In the genomic region with DNA sequence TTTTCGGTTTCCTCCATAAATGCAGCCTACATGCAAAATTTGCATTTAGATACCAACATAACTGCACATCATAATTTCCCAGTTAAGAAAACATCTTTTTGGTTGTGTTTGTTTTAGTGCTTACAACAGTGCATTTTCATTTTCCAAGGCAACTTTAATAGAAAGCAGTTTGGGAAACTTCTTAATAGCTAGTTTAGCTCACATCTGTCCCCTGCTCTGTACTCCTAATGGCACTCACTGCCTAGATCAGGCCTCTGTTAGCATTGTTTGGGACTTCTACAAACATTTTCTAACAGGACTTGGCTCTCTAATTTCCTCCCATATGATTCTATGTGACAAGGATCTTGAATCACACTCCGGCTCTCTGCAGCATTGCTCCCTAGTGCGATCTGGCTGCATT, we compare ENCODE assay signal across 18 mouse cellular contexts.
DNase-seq lines count a peak whose midpoint lies in the region; ATAC-seq and TF ChIP-seq lines count a peak whose summit lies in the region.
"Had no signal": no experiment of that assay in that cellular context is flagged by ENCODE, and none has a peak within 500 bp of the region (broad histone marks: within the 10 kb centered on the region; RNA-seq: fewer than 3 reads in every experiment).

No protein-coding gene starts in this region.

- no peak for ATAC-seq in forebrain, postnatal 0 days
- peak; percentile 61; the same call in 1 of the 2 replicates for ATAC-seq in midbrain, embryonic 11.5 days (ENCODE audit: low FRiP score)
- no peak for ATAC-seq in midbrain, embryonic 16.5 days
- peak; percentile 43; the same call in 1 of the 2 replicates for ATAC-seq in forebrain, embryonic 12.5 days (ENCODE audit: low FRiP score)
- peak; percentile 66 for ATAC-seq in forebrain, embryonic 16.5 days
- ATAC-seq: hindbrain, postnatal 0 days had no signal

- no peak for TF ChIP-seq POLR2A in heart, adult 2 months (IDR thresholded peaks at IDR 0.05; ENCODE audit: insufficient read depth, low read depth, low read length)

- TF ChIP-seq CTCF in forebrain, postnatal 0 days (IDR thresholded peaks at IDR 0.05; ENCODE audit: low read depth): no peak
- no peak for TF ChIP-seq CTCF in heart, adult 2 months (IDR thresholded peaks at IDR 0.05)

- DNase-seq in forebrain, embryonic 10.5 days (ENCODE audit: extremely low spot score, low spot score): no peak
- DNase-seq in forebrain, postnatal 0 days: no peak
- DNase-seq in midbrain, embryonic 11.5 days (ENCODE audit: low spot score, missing footprints): peak; percentile 83
- no peak for DNase-seq in heart, adult 2 months
- no peak for DNase-seq in cerebellum, adult 11 months
- DNase-seq: adrenal gland, postnatal 10 days; gastrocnemius, postnatal 10 days; heart, adult 18-20 months; heart, postnatal 14 days; kidney, adult 11 months had no signal

- H3K27me3 ChIP-seq in forebrain, embryonic 10.5 days (ENCODE audit: poor library complexity, severe bottlenecking): no peaks in the 10 kb centered on the region
- no peaks in the 10 kb centered on the region for H3K27me3 ChIP-seq in forebrain, postnatal 0 days (ENCODE audit: insufficient read depth, low read length)
- H3K27me3 ChIP-seq in midbrain, embryonic 11.5 days (ENCODE audit: control insufficient read depth, insufficient read depth, low read length): no peaks in the 10 kb centered on the region
- no peaks in the 10 kb centered on the region for H3K27me3 ChIP-seq in midbrain, embryonic 16.5 days (ENCODE audit: control insufficient read depth, insufficient read depth, low read depth, low read length)
- no peaks in the 10 kb centered on the region for H3K27me3 ChIP-seq in forebrain, embryonic 12.5 days
- no peaks in the 10 kb centered on the region for H3K27me3 ChIP-seq in forebrain, embryonic 16.5 days (replicated peaks; ENCODE audit: control insufficient read depth, insufficient read depth, low read length)
- H3K27me3 ChIP-seq in heart, adult 2 months (ENCODE audit: control insufficient read depth, insufficient read depth, low read length): no peaks in the 10 kb centered on the region
- H3K27me3 ChIP-seq: embryonic facial prominence, embryonic 15.5 days; heart, embryonic 15.5 days had no signal

- intact Hi-C loops in heart, adult 2 months (cut with DNase I): no loop called here

- no peaks in the 10 kb centered on the region for H3K36me3 ChIP-seq in forebrain, embryonic 10.5 days (replicated peaks)
- no peaks in the 10 kb centered on the region for H3K36me3 ChIP-seq in forebrain, postnatal 0 days (ENCODE audit: insufficient read depth)
- H3K36me3 ChIP-seq in midbrain, embryonic 11.5 days (ENCODE audit: control insufficient read depth, insufficient read depth, low read length): no peaks in the 10 kb centered on the region
- H3K36me3 ChIP-seq in midbrain, embryonic 16.5 days (ENCODE audit: control insufficient read depth, insufficient read depth, low read length): no peaks in the 10 kb centered on the region
- no peaks in the 10 kb centered on the region for H3K36me3 ChIP-seq in forebrain, embryonic 12.5 days (replicated peaks)
- H3K36me3 ChIP-seq in forebrain, embryonic 16.5 days (ENCODE audit: control insufficient read depth, insufficient read depth): no peaks in the 10 kb centered on the region
- no peaks in the 10 kb centered on the region for H3K36me3 ChIP-seq in heart, adult 2 months (ENCODE audit: control insufficient read depth, insufficient read depth, low read length)
- H3K36me3 ChIP-seq: embryonic facial prominence, embryonic 15.5 days; heart, embryonic 15.5 days had no signal

- H3K9ac ChIP-seq in forebrain, postnatal 0 days: no peak overlapping the region
- no peak overlapping the region for H3K9ac ChIP-seq in midbrain, embryonic 11.5 days (ENCODE audit: low read length)
- no peak overlapping the region for H3K9ac ChIP-seq in midbrain, embryonic 16.5 days (ENCODE audit: low read depth, low read length)
- no peak overlapping the region for H3K9ac ChIP-seq in forebrain, embryonic 12.5 days
- no peak overlapping the region for H3K9ac ChIP-seq in forebrain, embryonic 16.5 days (replicated peaks; ENCODE audit: low read depth, low read length)
- no peak overlapping the region for H3K9ac ChIP-seq in heart, adult 2 months (ENCODE audit: low read depth, low read length)
- H3K9ac ChIP-seq: embryonic facial prominence, embryonic 15.5 days; heart, embryonic 15.5 days had no signal

- no peaks in the 10 kb centered on the region for H3K9me3 ChIP-seq in forebrain, embryonic 10.5 days
- H3K9me3 ChIP-seq in forebrain, postnatal 0 days (ENCODE audit: low read length): no peaks in the 10 kb centered on the region
- H3K9me3 ChIP-seq in midbrain, embryonic 11.5 days (ENCODE audit: control insufficient read depth, low read length): no peaks in the 10 kb centered on the region
- H3K9me3 ChIP-seq in midbrain, embryonic 16.5 days (replicated peaks; ENCODE audit: control insufficient read depth, low read length, poor library complexity, severe bottlenecking): no peaks in the 10 kb centered on the region
- H3K9me3 ChIP-seq in forebrain, embryonic 12.5 days: no peaks in the 10 kb centered on the region
- H3K9me3 ChIP-seq in forebrain, embryonic 16.5 days (ENCODE audit: control insufficient read depth, low read length): no peaks in the 10 kb centered on the region
- H3K9me3 ChIP-seq: embryonic facial prominence, embryonic 15.5 days; heart, embryonic 15.5 days had no signal

- 86% methylated on average over 3 of the region's 3 CpGs for WGBS in forebrain, embryonic 10.5 days
- 39% methylated on average over 3 of the region's 3 CpGs for WGBS in forebrain, postnatal 0 days
- WGBS in midbrain, embryonic 11.5 days: 86% methylated on average over 3 of the region's 3 CpGs
- 68% methylated on average over 3 of the region's 3 CpGs for WGBS in midbrain, embryonic 16.5 days
- 69% methylated on average over 3 of the region's 3 CpGs for WGBS in forebrain, embryonic 12.5 days
- WGBS in forebrain, embryonic 16.5 days: 45% methylated on average over 3 of the region's 3 CpGs
- WGBS in heart, adult 2 months: 81% methylated on average over 3 of the region's 3 CpGs

- TF ChIP-seq EP300 in heart, adult 2 months (IDR thresholded peaks at IDR 0.05; ENCODE audit: insufficient read depth, low read depth, low read length): no peak

- peak overlapping the region; percentile 40; the same call in 1 of the 2 replicates for H3K27ac ChIP-seq in forebrain, embryonic 10.5 days
- no peak overlapping the region for H3K27ac ChIP-seq in forebrain, postnatal 0 days (ENCODE audit: low read depth, low read length)
- H3K27ac ChIP-seq in midbrain, embryonic 11.5 days (ENCODE audit: low read depth, low read length): peak overlapping the region; percentile 31; the same call in 1 of the 2 replicates
- H3K27ac ChIP-seq in midbrain, embryonic 16.5 days (ENCODE audit: low read length): no peak overlapping the region
- H3K27ac ChIP-seq in forebrain, embryonic 12.5 days: peak overlapping the region; percentile 39; the same call in 1 of the 2 replicates
- 0 out of 2 replicates have a peak overlapping the region, but pooled peaks have one; percentile 12 for H3K27ac ChIP-seq in forebrain, embryonic 16.5 days (ENCODE audit: low read length)
- no peak overlapping the region for H3K27ac ChIP-seq in heart, adult 2 months
- H3K27ac ChIP-seq: embryonic facial prominence, embryonic 15.5 days; heart, embryonic 15.5 days; hindbrain, postnatal 0 days had no signal

- H3K4me1 ChIP-seq in forebrain, embryonic 10.5 days: peaks cover 9% of the 10 kb centered on the region; the same call in 1 of the 2 replicates
- H3K4me1 ChIP-seq in forebrain, postnatal 0 days (ENCODE audit: insufficient read depth): peaks cover 3% of the 10 kb centered on the region
- H3K4me1 ChIP-seq in midbrain, embryonic 11.5 days (ENCODE audit: control insufficient read depth, insufficient read depth, low read length): peaks cover 10% of the 10 kb centered on the region
- no peaks in the 10 kb centered on the region; the same call in 1 of the 2 replicates for H3K4me1 ChIP-seq in midbrain, embryonic 16.5 days (ENCODE audit: control insufficient read depth, insufficient read depth, low read length)
- H3K4me1 ChIP-seq in forebrain, embryonic 12.5 days: peaks cover 14% of the 10 kb centered on the region
- peaks cover 16% of the 10 kb centered on the region for H3K4me1 ChIP-seq in forebrain, embryonic 16.5 days (replicated peaks; ENCODE audit: control insufficient read depth, insufficient read depth, low read length)
- H3K4me1 ChIP-seq in heart, adult 2 months (ENCODE audit: control insufficient read depth, insufficient read depth, low read length): no peaks in the 10 kb centered on the region
- H3K4me1 ChIP-seq: embryonic facial prominence, embryonic 15.5 days; heart, embryonic 15.5 days had no signal

- no peak overlapping the region for H3K4me2 ChIP-seq in forebrain, postnatal 0 days (ENCODE audit: low read depth)
- H3K4me2 ChIP-seq in midbrain, embryonic 11.5 days: no peak overlapping the region
- no peak overlapping the region for H3K4me2 ChIP-seq in midbrain, embryonic 16.5 days (ENCODE audit: low read length)
- H3K4me2 ChIP-seq in forebrain, embryonic 12.5 days: no peak overlapping the region
- H3K4me2 ChIP-seq in forebrain, embryonic 16.5 days (ENCODE audit: low read length): no peak overlapping the region
- H3K4me2 ChIP-seq: embryonic facial prominence, embryonic 15.5 days; heart, embryonic 11.5 days; heart, embryonic 15.5 days had no signal

- H3K4me3 ChIP-seq in forebrain, embryonic 10.5 days: no peak overlapping the region
- no peak overlapping the region for H3K4me3 ChIP-seq in forebrain, postnatal 0 days (ENCODE audit: low read depth, low read length)
- no peak overlapping the region for H3K4me3 ChIP-seq in midbrain, embryonic 11.5 days (ENCODE audit: low read depth, low read length)
- no peak overlapping the region for H3K4me3 ChIP-seq in midbrain, embryonic 16.5 days (ENCODE audit: low read depth, low read length)
- H3K4me3 ChIP-seq in forebrain, embryonic 12.5 days (replicated peaks): no peak overlapping the region
- H3K4me3 ChIP-seq in forebrain, embryonic 16.5 days (replicated peaks; ENCODE audit: low read length): no peak overlapping the region
- no peak overlapping the region for H3K4me3 ChIP-seq in heart, adult 2 months
- H3K4me3 ChIP-seq: embryonic facial prominence, embryonic 15.5 days; erythroblast, embryonic 14.5 days; heart, embryonic 15.5 days had no signal

- no peaks in the 10 kb centered on the region for H3K79me2 ChIP-seq in heart, adult 2 months (replicated peaks; ENCODE audit: control insufficient read depth, insufficient read depth, low read length)

Comparison
In these comparisons a context has a peak if more than half of its experiments do, and no peak if none do; other contexts are left out.
1. H3K27ac ChIP-seq: peak in forebrain, embryonic 10.5 days (single experiment), midbrain, embryonic 11.5 days (single experiment), forebrain, embryonic 12.5 days (single experiment) and forebrain, embryonic 16.5 days (single experiment); none in forebrain, postnatal 0 days (single experiment), midbrain, embryonic 16.5 days (single experiment) and heart, adult 2 months (single experiment).
2. ATAC-seq: peak in midbrain, embryonic 11.5 days (single experiment), forebrain, embryonic 12.5 days (single experiment) and forebrain, embryonic 16.5 days (single experiment); none in forebrain, postnatal 0 days (single experiment) and midbrain, embryonic 16.5 days (single experiment).